ENCODE assay signal across 14 mouse cellular contexts in the genomic region with DNA sequence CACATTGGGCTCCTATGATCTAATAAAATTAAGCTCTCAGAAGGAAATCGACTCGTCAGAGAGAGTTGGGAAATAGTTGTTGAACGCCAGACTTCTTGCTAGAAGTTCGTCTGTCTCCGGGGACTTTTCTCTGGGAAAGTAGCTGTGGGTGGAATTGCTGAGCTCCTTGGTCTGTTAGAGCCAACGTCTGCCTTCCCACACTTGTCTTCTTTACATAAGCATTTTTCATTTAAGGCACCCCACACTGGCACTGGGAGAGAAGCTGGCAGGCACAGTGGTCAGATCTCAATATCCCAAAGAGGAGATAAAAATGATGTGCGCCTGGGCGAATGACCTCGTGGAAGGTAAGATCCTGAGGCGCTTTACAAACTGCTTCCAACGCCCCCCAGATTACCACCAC.
DNase-seq lines count a peak whose midpoint lies in the region; ATAC-seq and TF ChIP-seq lines count a peak whose summit lies in the region.
"Had no signal": no experiment of that assay in that cellular context is flagged by ENCODE, and none has a peak within 500 bp of the region (broad histone marks: within the 10 kb centered on the region; RNA-seq: fewer than 3 reads in every experiment).

No protein-coding gene starts in this region.

- no peaks in the 10 kb centered on the region for H3K36me3 ChIP-seq in limb, embryonic 14.5 days (ENCODE audit: control insufficient read depth, insufficient read depth, low read length)
- H3K36me3 ChIP-seq in limb, embryonic 10.5 days = no peaks in the 10 kb centered on the region
- H3K36me3 ChIP-seq: heart, embryonic 10.5 days had no signal

- no peak overlapping the region for H3K4me3 ChIP-seq in limb, embryonic 14.5 days (replicated peaks; ENCODE audit: low read length)
- H3K4me3 ChIP-seq in limb, embryonic 10.5 days = no peak overlapping the region
- H3K4me3 ChIP-seq: heart, embryonic 10.5 days had no signal

- TF ChIP-seq POLR2A in limb, embryonic 14.5 days (IDR thresholded peaks at IDR 0.05; ENCODE audit: borderline replicate concordance, extremely low read depth, insufficient read depth, insufficient read length) = no peak

- intact Hi-C loops in left cerebral cortex, postnatal 25 days (cut with DNase I) = loop anchor here (2.0 kb wide), 1 partner anchor 132 kb away; no protein-coding TSS in a partner anchor

- DNase-seq in limb, embryonic 14.5 days (ENCODE audit: low spot score) = peak; percentile 10
- no peak for DNase-seq in limb, embryonic 10.5 days (ENCODE audit: low spot score)
- peak; percentile 48 to 65 for DNase-seq in frontal cortex, postnatal 36 days (ENCODE audit: low spot score in 2 of 2)
- peak; percentile 22 to 92 for DNase-seq in left cerebral cortex, postnatal 25 days (ENCODE audit: low spot score in 2 of 2)
- DNase-seq in thymus, adult 18-20 months = no peak
- no peak for DNase-seq in cerebellum, adult 11 months
- no peak for DNase-seq in urinary bladder, postnatal 4 days (ENCODE audit: low spot score in 2 of 2)
- DNase-seq: cerebellum, postnatal 10 days; kidney, adult 9 months had no signal

- no peaks in the 10 kb centered on the region for H3K9me3 ChIP-seq in limb, embryonic 14.5 days (ENCODE audit: control insufficient read depth, low read length)
- no peaks in the 10 kb centered on the region for H3K9me3 ChIP-seq in limb, embryonic 10.5 days (replicated peaks)
- H3K9me3 ChIP-seq: heart, embryonic 10.5 days had no signal

- ATAC-seq in limb, embryonic 14.5 days (ENCODE audit: low FRiP score, low read depth) = no peak
- ATAC-seq: CD4-positive, CD25-positive, alpha-beta regulatory T cell, adult 4 months; hindbrain, postnatal 0 days had no signal

- H3K27ac ChIP-seq in limb, embryonic 14.5 days (replicated peaks; ENCODE audit: low read depth, low read length) = no peak overlapping the region
- H3K27ac ChIP-seq in limb, embryonic 10.5 days = no peak overlapping the region
- H3K27ac ChIP-seq: heart, embryonic 10.5 days; hindbrain, postnatal 0 days; liver, embryonic 14.5 days had no signal

- H3K4me1 ChIP-seq in limb, embryonic 14.5 days (ENCODE audit: control insufficient read depth, insufficient read depth, low read length) = no peaks in the 10 kb centered on the region
- no peaks in the 10 kb centered on the region for H3K4me1 ChIP-seq in limb, embryonic 10.5 days
- H3K4me1 ChIP-seq: heart, embryonic 10.5 days had no signal

- WGBS in limb, embryonic 14.5 days = 71% methylated on average over 11 of the region's 11 CpGs
- WGBS in limb, embryonic 10.5 days = 92% methylated on average over 11 of the region's 11 CpGs

- H3K27me3 ChIP-seq in limb, embryonic 14.5 days (ENCODE audit: control insufficient read depth, insufficient read depth, low read length) = no peaks in the 10 kb centered on the region
- no peaks in the 10 kb centered on the region for H3K27me3 ChIP-seq in limb, embryonic 10.5 days (ENCODE audit: low read depth, poor library complexity, severe bottlenecking)

- no peak overlapping the region for H3K4me2 ChIP-seq in limb, embryonic 14.5 days (replicated peaks; ENCODE audit: low read depth, low read length, severe bottlenecking)
- H3K4me2 ChIP-seq: midbrain, embryonic 11.5 days had no signal

- no peak overlapping the region for H3K9ac ChIP-seq in limb, embryonic 14.5 days (ENCODE audit: low read depth, low read length, severe bottlenecking)
- H3K9ac ChIP-seq: liver, embryonic 14.5 days had no signal

Comparison
In these comparisons a context has a peak if more than half of its experiments do, and no peak if none do; other contexts are left out.
1. DNase-seq: peak in limb, embryonic 14.5 days (single experiment), frontal cortex, postnatal 36 days (2 of 2) and left cerebral cortex, postnatal 25 days (2 of 2); none in limb, embryonic 10.5 days (single experiment), thymus, adult 18-20 months (0 of 2), cerebellum, adult 11 months (single experiment) and urinary bladder, postnatal 4 days (0 of 2).